Mouse (Mus musculus) stomach, embryonic 16.5 days (tissue): ENCODE results near the gene Hist1h2bk. TPM values are rescaled to one million over a fixed set of nuclear protein-coding genes. Genes with fewer than 3 reads are reported as not detected.

Experiments
- ATAC-seq: fragments of 200-750 bp; cut with Nextera tagmentation; 2 replicates; pipeline ENCODE4 v1.8.0; 2017; ENCODE audit warnings: moderate number of reproducible peaks, moderate TSS enrichment; ENCODE audit not compliant: insufficient read depth, low FRiP score
- H3K27ac ChIP-seq: fragments of 300-500 bp; sonication (generic); 2 replicates; pipeline ENCODE4 v1.5.1; 2014; ENCODE audit warnings: low read length
- H3K27me3 ChIP-seq: fragments of 300-500 bp; sonication (generic); 2 replicates; pipeline ENCODE4 v1.6.1; 2014; ENCODE audit warnings: low read length, control low read depth, mixed read lengths; ENCODE audit not compliant: control insufficient read depth, insufficient read depth
- H3K36me3 ChIP-seq: fragments of 300-500 bp; sonication (generic); 2 replicates; pipeline ENCODE4 v1.6.1; 2014; ENCODE audit warnings: low read length; ENCODE audit not compliant: control insufficient read depth, insufficient read depth
- H3K4me1 ChIP-seq: fragments of 300-500 bp; sonication (generic); 2 replicates; pipeline ENCODE4 v1.6.1; 2014; ENCODE audit warnings: low read length, control low read depth, mixed read lengths; ENCODE audit not compliant: control insufficient read depth, insufficient read depth
- H3K4me2 ChIP-seq: fragments of 300-500 bp; sonication (generic); 2 replicates; pipeline ENCODE4 v1.6.1; 2014; ENCODE audit warnings: low read depth, low read length, mixed read lengths
- H3K4me3 ChIP-seq: fragments of 300-500 bp; sonication (generic); replicated peaks from 2 replicates; pipeline ENCODE4 v1.5.1; 2014; ENCODE audit warnings: mild to moderate bottlenecking, low read length
- H3K9ac ChIP-seq: fragments of 300-500 bp; sonication (generic); 2 replicates; pipeline ENCODE4 v1.6.1; 2014; ENCODE audit warnings: low read length
- H3K9me3 ChIP-seq: fragments of 300-500 bp; sonication (generic); replicated peaks from 2 replicates; pipeline ENCODE4 v1.6.1; 2016; ENCODE audit warnings: low read length, control low read depth; ENCODE audit not compliant: control insufficient read depth
- WGBS: fragments of 180-500 bp; shearing (Covaris S2); extraction: QIAGEN DNeasy Blood & Tissue Kit; methylation state at CpG from one replicate; pipeline ENCODE4 v1.1.7; 2014; 5-methylcytosine and 5-hydroxymethylcytosine counted together
- polyA plus RNA-seq: library from polyadenylated mRNA; unstranded; fragments of >200 nt; fragmentation: Nextera tagmentation; extraction: Ambion mirVana; gene quantifications from 2 replicates; pipeline ENCODE4 v1.2.1, GENCODE M21; 2015

Gene Hist1h2bk
- polyA plus RNA-seq, 1 experiment from 2014 or later = 2.6 TPM

GRCm38 (mm10) chr13:22022241-22022640 is 13.4 kb upstream of the Hist1h2bk start:
- Histone ChIP-seq H3K4me1 (no peaks in the 10 kb centered on the region), H3K9me3 (no peaks in the 10 kb centered on the region), H3K4me2 (peak overlapping the region; percentile 75), H3K36me3 (no peaks in the 10 kb centered on the region), H3K27ac (no peak overlapping the region), H3K4me3 (peak overlapping the region; percentile 46), H3K27me3 (no peaks in the 10 kb centered on the region), H3K9ac (peak overlapping the region; percentile 59)
- ATAC-seq = peak; percentile 74
- WGBS = under 1% methylated on average over 9 of the region's 9 CpGs

GRCm38 (mm10) chr13:22026058-22027031 is 9.3 kb upstream of the Hist1h2bk start:
- Histone ChIP-seq H3K4me3 (peak overlapping the region; percentile 57), H3K27me3 (no peaks in the 10 kb centered on the region), H3K4me1 (0 out of 2 replicates have a peak, but pooled peaks cover 4% of the 10 kb centered on the region), H3K27ac (peak overlapping the region; percentile 12; the same call in 1 of the 2 replicates), H3K36me3 (no peaks in the 10 kb centered on the region), H3K9ac (peak overlapping the region; percentile 56), H3K4me2 (peak overlapping the region; percentile 54), H3K9me3 (no peaks in the 10 kb centered on the region)
- WGBS = 2% methylated on average over 35 of the region's 35 CpGs
- 0 out of 2 replicates have a peak, but pooled peaks have one; percentile 59 for ATAC-seq

DNA sequence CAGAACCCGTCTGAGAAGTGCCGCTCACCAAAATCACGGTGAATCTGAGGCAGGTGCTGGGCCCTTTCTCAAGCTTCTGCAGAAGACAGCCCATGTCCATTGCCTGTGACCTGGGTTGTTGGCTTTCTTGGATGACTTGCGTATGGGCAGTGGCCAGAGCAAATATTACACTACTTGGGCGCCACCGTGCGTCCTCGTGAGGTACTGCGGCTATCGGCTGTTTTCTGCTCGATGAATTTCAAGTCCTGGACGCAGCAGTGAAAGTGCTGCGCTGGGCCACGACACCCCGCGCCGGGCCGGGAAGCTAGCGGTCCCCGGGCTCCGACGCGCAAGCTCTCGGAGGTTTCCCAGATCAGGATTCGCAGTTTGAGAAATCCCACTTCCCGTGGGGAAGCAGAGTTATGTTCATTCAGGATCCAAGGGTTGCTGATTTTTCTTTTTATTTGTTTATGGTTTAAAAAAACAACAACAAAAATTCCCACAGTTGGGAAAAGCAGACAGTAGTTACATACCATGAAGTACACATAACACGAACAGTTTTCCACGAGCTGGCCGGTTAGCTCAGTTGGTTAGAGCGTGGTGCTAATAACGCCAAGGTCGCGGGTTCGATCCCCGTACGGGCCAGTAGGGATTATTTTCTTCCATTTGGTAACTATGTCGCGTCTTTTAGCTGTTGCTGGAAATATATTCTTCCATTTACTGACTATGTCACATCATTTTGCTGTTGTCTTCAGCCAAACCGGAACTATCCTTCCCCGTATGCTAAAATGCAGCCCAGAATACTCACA is 6.8 kb upstream of the Hist1h2bk start:
- Histone ChIP-seq H3K27me3 (no peaks in the 10 kb centered on the region), H3K9me3 (no peaks in the 10 kb centered on the region), H3K4me2 (peak overlapping the region; percentile 73), H3K36me3 (no peaks in the 10 kb centered on the region), H3K4me1 (0 out of 2 replicates have a peak, but pooled peaks cover 4% of the 10 kb centered on the region), H3K9ac (peak overlapping the region; percentile 84), H3K4me3 (peak overlapping the region; percentile 66), H3K27ac (peak overlapping the region; percentile 90)
- 1% methylated on average over 40 of the region's 40 CpGs for WGBS
- peak; percentile 75 for ATAC-seq

DNA sequence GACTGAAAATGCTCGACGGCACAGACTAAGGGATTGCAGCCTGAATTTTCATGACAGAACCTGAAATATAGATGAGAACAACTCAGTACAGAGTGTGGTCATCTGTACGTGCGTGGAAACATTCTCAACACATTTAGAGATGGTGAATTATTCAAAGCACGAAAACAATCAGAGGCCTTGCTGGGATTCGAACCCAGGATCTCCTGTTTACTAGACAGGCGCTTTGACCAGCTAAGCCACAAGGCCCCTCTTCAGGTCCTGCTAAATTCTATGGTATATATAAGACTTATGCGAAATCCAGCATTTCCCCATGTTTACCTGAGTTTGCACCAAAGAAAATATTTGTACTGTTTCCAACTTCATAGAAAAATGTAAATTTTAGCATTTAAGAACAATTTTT is 5.7 kb upstream of the Hist1h2bk start:
- Histone ChIP-seq H3K4me2 (no peak overlapping the region), H3K4me1 (peaks cover 13% of the 10 kb centered on the region; the same call in 1 of the 2 replicates), H3K9me3 (no peaks in the 10 kb centered on the region), H3K9ac (no peak overlapping the region), H3K27me3 (no peaks in the 10 kb centered on the region), H3K36me3 (no peaks in the 10 kb centered on the region), H3K27ac (no peak overlapping the region), H3K4me3 (no peak overlapping the region)
- no peak for ATAC-seq
- 39% methylated on average over 8 of the region's 8 CpGs for WGBS

- Histone ChIP-seq H3K9me3 (no peaks in the 10 kb centered on the region), H3K4me1 (peaks cover 13% of the 10 kb centered on the region; the same call in 1 of the 2 replicates), H3K9ac (no peak overlapping the region), H3K4me3 (no peak overlapping the region), H3K27ac (no peak overlapping the region), H3K4me2 (no peak overlapping the region), H3K27me3 (no peaks in the 10 kb centered on the region), H3K36me3 (no peaks in the 10 kb centered on the region)
- ATAC-seq = no peak
- 13% methylated on average over 4 of the region's 4 CpGs for WGBS
Observed at GRCm38 (mm10) chr13:22030493-22030892, 5.2 kb upstream of the Hist1h2bk start.

DNA sequence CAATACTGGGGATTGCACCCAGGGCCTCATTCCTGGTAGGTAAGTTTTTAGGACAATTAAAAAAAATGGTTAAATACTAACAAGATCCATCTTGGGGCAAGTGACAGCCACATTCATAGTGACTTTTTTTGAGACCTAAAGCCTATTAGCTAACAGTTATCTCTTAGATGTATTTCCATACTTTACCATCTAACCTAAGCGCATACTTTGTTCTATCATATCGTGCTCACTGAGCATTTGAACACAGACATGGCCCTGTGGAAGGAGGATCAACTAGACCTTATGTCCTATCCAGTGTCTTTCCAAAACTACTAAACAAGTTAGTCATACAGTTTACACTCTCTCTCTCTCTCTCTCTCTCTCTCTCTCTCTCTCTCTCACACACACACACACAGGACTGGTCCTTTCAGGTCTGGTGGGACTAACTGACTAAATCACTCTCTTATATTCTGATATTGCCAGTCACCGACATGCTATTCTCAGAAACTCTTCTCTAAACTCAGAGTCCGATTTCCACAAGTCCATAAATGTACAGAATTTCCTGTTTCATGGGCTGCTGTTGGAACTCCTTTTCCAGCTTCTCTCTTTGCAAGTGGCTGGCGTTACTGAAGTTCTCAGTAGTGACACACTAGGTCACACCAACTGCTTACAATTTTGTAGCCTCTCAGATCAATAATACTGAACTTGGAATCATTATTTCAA is 1.8 kb upstream of the Hist1h2bk start:
- 36% methylated on average over 5 of the region's 5 CpGs for WGBS
- peak overlapping the region; percentile 48 for H3K4me3 ChIP-seq
- ATAC-seq = no peak
- H3K36me3 ChIP-seq = no peaks in the 10 kb centered on the region
- peak overlapping the region; percentile 85 for H3K27ac ChIP-seq
- peaks cover 18% of the 10 kb centered on the region; the same call in 1 of the 2 replicates for H3K4me1 ChIP-seq
- H3K9ac ChIP-seq = peak overlapping the region; percentile 67
- H3K4me2 ChIP-seq = peak overlapping the region; percentile 71
- no peaks in the 10 kb centered on the region for H3K27me3 ChIP-seq
- no peaks in the 10 kb centered on the region for H3K9me3 ChIP-seq

- WGBS = 1% methylated on average over 9 of the region's 14 CpGs
- no peak for ATAC-seq
- Histone ChIP-seq H3K27me3 (no peaks in the 10 kb centered on the region), H3K4me2 (peak overlapping the region; percentile 71), H3K27ac (peak overlapping the region; percentile 85), H3K4me3 (peak overlapping the region; percentile 48), H3K9me3 (no peaks in the 10 kb centered on the region), H3K9ac (peak overlapping the region; percentile 67), H3K36me3 (no peaks in the 10 kb centered on the region), H3K4me1 (peaks cover 18% of the 10 kb centered on the region; the same call in 1 of the 2 replicates)
Observed at GRCm38 (mm10) chr13:22034443-22035266, 1.0 kb upstream of the Hist1h2bk start.
